Mouse (Mus musculus) MEL-GATA-1-ER (cell line): ENCODE measurements around the gene Zxdb.
"Not testable (repeated sequence)": the region's sequence is repeated elsewhere in the genome, so short reads cannot be mapped to it uniquely, and the experiment has no call there.

Experiments
- DNase-seq: peaks from one replicate; pipeline ENCODE4 v3.0.0-alpha.2; 2012; ENCODE audit warnings: low read depth; ENCODE audit errors: extremely low read depth

The Zxdb gene

DNA sequence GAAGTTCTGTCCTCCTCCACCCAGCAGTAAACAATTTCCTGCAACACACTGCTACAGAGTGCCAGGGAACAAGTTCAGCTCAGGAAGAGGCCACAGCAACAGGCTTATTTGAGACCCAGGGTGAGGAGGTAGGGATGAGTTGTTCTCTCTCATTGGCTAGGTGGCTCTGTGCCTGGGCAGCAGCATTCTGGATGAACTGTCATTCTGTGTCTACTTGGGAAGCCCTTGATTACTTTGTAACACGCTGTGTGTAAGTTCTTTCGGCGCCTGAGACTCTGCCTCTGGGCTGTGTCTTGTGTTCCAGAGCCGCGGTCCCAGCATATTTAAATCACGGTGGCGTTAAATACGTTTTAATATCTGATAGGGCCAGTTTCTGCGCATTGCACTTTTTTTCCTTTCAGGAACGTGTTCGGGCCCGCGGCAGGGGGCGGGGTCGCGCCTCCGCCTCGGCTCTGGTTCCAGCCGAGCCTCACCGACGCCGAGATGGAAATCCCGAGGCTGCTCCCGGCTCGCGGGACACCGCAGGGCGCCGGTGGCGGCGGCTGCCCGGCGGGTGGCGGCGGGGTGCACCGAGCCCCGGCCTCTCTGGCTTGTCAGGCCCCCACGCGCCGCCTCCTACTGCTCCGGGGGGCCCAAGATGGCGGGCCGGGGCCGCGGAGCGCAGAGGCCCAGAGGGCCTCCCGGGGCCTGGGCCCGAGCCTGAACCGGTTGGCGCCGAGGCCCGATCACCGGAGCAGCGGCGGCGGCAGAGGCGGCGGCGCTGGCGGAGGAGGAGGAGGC lies at the start of gene Zxdb:
Gene Zxdb (plus strand): TSS at position 378 of the 780 bp plus-strand sequence.
- DNase-seq = not testable (repeated sequence)

DNA sequence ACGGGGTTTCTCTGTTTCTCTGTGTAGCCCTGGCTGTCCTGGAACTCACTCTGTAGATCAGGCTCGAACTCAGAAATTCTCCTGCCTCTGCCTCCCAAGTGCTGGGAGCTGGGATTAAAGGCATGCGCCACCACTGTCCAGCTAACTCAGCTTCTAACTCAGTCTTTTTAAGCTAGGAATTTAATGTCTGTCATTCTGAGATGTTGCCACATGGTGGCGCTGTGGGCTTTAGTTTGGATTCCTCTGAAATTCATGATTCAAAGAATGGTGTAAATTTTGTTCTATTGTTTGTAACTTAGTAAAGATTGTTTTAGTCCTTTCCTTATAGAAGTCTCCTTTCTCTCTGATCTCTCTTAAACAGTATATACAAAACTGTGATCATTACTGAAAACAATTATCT lies 49.4 kb upstream of the Zxdb start:
- DNase-seq = peak; percentile 54

DNA sequence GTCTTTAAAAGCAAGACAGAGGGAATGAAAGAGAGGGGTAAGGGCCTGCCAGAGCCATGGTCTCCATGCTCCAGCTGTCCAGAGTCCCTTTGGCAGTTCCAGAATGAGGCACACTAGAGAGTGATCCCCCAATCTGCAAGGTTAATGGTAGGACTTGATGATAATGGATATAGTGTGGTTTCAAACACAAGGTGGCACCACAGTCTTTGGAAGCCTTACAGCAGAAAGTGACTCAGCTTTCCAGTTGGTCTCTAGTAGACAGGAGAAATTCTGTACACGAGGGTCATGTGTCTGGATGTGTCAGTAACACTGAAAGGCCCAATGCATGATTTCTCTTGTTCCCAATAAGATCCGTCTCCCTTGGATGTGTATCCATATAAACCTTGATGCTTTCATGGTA lies 42.8 kb upstream of the Zxdb start:
- not testable (repeated sequence) for DNase-seq

DNA sequence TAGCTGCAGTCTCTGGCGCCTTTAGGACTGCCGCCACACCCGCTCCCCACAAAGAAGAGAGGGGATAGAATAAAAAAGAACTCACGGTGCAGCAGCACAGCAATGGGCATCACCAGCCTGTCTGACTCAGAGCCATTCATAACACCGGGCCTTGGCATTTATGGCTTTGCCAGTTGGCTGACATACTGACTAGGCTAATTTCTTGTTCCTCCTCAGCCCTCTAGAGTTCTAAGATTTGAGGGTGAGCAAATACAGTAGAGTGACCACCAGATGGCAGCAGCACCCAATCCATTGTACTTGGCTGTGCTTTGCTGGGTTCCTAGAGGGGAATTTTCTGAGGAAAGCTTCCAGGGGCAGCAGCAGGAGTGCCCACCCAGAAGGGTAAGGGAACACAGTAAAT lies 34.8 kb upstream of the Zxdb start:
- DNase-seq = not testable (repeated sequence)

DNA sequence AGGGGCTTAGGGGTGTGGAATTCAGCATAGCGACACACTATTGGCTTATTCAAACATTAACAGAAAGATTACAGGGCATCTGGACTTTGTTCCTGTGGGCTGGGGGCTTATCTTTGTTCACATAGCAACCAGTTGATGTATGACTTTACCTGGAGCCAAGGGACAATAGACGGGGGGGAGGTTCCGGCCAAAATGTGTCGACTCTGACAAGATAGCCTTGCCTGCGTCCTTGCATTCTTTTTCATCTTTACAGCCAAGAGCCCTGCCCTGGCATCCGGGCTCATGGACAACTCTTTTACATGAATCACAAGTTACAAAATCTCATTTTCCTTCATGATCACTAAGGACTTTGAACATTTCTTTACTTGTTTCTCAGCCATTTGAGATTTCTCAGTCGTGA lies 17.7 kb upstream of the Zxdb start:
- DNase-seq = not testable (repeated sequence)

DNA sequence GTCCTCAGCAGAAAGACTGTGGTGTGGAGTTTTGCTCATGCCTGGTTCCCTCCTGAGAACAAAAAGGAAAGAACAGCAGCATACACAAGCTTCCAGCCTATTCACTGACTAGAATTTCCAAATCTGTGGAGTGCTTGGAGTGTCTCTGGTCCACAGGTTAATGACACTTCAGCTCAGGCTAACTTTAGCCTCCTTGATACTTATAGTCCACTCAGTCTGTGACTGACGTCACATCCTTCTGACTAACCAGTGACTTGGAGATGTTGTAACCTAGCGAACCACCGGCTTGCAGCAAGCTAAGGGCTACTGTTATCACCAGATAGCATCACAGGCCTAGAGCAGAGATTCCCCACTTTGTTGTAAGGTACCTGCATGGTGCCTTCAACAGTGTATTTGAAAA lies 14.6 kb upstream of the Zxdb start:
- not testable (repeated sequence) for DNase-seq

DNA sequence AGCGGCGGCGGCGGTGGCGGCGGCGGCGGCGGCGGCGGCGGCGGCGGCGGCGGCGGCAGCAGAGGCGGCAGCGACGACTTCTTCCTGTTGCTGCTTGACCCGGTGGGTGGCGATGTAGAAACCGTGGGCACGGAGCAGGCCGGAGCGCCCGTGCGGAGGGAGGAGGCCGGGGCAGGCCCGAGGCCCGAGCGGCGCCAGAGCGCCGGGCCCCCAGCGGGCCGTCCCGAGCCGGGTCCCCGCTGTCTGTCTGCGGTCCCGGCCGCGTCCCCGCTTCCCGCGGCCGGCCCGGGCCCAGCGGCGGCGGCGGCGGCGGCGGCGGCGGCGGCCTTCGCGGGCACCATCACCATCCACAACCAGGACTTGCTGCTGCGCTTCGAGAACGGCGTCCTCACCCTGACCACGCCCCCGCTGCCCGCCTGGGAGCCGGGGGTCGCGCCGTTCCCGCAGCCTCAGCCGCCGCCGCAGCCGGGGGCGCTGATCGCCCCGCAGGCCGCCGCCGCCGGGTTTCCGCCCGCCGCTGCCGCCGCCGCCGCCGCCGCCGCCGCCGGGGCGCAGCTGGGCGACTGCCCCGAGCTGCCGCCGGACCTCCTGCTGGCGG lies 702 bp downstream of the Zxdb start:
- DNase-seq = not testable (repeated sequence)

DNA sequence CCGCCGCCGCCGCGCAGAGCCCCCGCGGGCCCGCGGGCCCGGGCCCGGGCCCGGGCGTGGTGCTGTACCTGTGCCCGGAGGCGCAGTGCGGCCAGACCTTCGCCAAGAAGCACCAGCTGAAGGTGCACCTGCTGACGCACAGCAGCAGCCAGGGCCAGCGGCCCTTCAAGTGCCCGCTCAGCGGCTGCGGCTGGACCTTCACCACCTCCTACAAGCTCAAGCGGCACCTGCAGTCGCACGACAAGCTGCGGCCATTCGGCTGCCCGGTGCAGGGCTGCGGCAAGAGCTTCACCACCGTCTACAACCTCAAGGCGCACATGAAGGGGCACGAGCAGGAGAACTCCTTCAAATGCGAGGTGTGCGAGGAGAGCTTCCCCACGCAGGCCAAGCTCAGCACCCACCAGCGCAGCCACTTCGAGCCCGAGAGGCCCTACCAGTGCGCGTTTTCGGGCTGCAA lies 1.3 kb downstream of the Zxdb start:
- not testable (repeated sequence) for DNase-seq

DNA sequence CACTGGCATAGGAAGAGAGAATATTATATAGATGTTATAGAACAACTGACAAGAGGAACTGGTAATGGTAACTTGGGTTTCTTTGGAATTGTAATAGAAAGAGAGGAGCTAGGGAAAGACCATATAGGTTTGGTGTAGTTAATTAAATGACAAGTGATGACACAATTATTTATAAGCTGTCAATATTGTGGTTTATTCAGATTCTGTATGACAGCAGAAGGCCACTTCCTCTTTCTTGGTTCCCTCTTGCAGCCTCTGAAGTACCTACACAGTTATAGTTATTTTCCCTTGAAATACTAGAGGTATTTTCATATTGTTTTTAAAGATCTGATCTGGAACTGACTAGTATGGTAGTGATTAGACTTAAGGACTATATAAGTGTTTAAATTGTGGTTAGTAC lies 7.2 kb downstream of the Zxdb start:
- DNase-seq = peak; percentile 64

DNA sequence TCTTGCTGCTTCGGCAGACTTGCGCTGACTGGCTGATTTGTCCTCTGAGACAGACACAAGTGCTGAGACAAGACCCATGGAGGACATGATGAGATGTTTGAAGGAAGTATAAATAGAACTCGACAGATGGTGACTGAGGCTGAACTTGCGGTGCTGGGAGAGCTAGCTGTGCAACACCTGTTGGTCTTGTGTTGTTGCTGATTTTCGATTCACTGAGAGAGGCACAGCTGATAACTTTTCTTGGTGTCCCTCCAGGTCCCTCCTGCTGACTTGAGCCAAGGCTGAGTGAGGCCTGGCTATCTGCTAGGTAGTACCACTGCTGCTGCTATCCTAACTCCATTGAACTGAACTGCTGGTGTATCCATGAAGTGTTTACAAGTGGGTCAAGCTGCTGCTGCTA lies 29.4 kb downstream of the Zxdb start:
- DNase-seq = no peak

DNA sequence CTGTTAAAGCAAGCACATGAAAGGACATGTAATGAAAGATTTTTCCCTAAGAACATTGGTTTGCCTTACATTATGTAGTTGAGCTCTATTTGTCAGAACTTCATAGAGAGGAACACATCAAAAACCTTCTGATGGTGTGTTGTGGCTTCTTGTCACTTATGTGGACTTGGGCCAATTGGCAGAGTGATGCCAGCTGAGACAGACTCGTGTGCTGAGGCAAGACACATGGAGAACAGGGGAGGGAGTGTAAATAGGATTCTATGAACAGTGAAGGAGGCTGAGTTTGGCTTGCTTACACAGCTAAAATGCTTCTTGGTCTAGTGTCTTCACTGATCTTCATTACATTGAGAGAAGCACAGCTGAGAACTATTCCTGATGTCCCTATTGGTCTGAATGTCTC lies 35.6 kb downstream of the Zxdb start:
- DNase-seq = no peak

DNA sequence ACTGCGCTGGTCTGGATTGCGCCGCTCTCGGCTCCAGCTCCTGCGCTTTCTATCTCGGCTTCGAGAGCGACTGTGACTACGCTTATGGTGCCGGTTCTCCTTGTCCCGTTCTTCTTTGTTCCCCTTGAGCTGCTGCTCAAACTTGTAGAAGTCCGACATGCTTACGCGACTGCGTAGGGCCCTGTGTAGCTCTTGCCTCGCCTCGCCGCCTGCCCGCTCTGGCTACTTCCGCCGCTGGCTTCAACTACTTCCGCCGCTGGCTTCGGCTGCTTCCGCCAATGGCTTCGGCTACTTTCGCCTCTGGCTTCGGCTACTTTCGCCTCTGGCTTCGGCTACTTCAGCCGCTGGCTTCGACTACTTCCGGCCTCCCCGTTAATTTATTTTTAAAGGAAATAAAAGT lies 49.5 kb downstream of the Zxdb start:
- DNase-seq = no peak
